Mouse (Mus musculus) left cerebral cortex, adult 2 months (tissue): ENCODE data around the gene Agr3. TPM values are rescaled to one million over a fixed set of nuclear protein-coding genes. Genes with fewer than 3 reads are reported as not detected.

Experiments
- DNase-seq, 2 experiments: peaks; one replicate each; pipeline ENCODE4 v3.0.0; 2021 to 2022; ENCODE audit warnings: low spot score in 2 of 2, mixed read lengths in 1 of 2; ENCODE audit errors: extremely low spot score in 1 of 2
- H3K27ac ChIP-seq: fragments of 200-600 bp; 2 replicates; pipeline ENCODE4 v1.8.1; 2022
- H3K4me3 ChIP-seq: fragments of 200-600 bp; 2 replicates; pipeline ENCODE4 v1.8.1; 2022
- CTCF ChIP-seq: fragments of 200-600 bp; IDR thresholded peaks from 2 replicates; pipeline ENCODE4 v1.8.1; 2022; ENCODE audit warnings: antibody characterized with exemption, mild to moderate bottlenecking, moderate library complexity
- intact Hi-C: fragments of 180-260 bp; cut with DNase I; formaldehyde crosslinking; loops from one replicate; pipeline ENCODE4 v1.15.1; 2025
- total RNA-seq, 2 experiments: library from RNA; stranded (reverse); gene quantifications; 2 replicates each; pipeline ENCODE4 v1.2.3; 2021

Agr3 gene
- total RNA-seq, 2 experiments from 2014 or later, result not detected

DNA sequence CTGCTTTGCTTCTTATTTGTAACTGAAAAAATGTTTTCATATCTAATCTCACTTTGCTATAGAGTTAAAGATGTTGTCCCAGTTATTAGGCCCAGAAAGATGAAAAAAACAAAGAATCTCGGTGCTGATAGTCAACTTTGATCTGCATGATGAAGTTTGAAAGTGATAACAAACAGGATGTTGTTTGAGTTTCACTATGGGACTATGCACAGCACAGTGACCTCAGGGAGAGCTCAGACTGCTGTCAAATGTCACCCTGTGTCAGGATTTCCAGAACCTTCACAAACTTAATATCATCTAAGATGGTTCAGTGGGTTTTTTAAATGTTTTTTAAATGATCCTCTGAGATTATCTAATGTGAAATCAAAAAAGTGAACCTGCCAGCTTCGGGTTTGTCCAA is 2.4 kb downstream of the Agr3 start:
- H3K4me3 ChIP-seq, result no peak overlapping the region
- H3K27ac ChIP-seq, result no peak overlapping the region
- no peak for DNase-seq
- TF ChIP-seq CTCF, result no peak
- intact Hi-C loops, result no loop called here

DNA sequence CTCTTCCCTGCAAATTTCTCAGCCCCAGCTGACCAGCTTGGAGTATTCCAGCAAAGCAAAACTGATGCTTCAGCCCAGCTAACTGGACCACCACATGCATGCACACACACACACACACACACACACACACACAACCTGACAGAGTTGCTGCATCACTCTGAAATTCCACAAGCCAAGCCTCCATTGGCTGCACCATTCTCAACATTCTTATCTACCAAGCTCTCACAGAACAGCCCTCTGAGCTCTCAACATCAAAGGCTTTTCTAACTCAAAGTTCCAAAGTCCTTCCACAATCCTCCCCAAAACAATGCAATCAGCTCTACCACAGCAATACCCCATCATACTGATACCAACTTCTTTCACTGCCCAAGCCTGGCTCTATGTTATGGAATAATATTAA is 7.4 kb downstream of the Agr3 start:
- H3K27ac ChIP-seq, result no peak overlapping the region
- intact Hi-C loops, result no loop called here
- no peak for TF ChIP-seq CTCF
- DNase-seq, result no peak
- H3K4me3 ChIP-seq, result no peak overlapping the region

DNA sequence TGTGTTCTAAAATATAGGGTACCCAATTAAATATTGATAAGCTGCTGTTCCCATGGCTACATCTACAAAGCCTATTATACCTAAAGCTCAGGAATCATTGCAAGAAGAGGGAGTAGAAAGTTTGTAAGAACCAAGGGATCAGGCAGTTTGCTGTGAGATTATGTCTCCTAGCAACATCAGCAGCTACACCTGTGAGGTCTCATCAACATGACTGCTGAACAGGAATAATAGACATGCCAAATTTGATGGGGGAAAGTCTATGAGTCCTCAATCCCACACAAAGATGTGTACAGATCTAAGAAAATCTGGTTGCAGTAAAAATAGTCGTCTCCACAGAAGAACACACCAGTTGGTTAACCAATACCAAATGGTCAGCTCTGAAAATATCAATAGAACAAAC is 26.3 kb downstream of the Agr3 start:
- H3K27ac ChIP-seq, result no peak overlapping the region
- TF ChIP-seq CTCF, result no peak
- H3K4me3 ChIP-seq, result no peak overlapping the region
- intact Hi-C loops, result no loop called here
- DNase-seq, result no peak

DNA sequence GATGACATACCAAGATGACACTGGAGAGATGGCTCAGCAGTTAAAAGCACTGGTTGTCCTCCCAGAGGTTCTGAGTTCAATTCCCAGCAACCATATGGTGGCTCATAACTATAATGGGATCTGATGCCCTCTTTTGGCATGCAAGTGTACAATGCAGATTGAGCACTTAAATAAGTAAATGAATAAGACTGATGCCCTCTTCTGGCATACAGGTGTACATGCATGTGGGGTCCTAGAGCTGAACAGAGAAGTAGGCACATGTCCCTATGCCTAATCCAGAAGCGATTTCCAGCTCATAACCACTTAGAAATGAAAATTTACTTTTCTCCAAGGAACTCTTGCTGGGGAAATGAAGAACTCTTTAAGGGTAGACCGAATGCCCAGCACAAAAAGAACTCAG is 31.8 kb downstream of the Agr3 start:
- TF ChIP-seq CTCF, result peak; percentile 42
- intact Hi-C loops, result no loop called here
- Histone ChIP-seq H3K27ac (no peak overlapping the region), H3K4me3 (no peak overlapping the region)
- no peak for DNase-seq

DNA sequence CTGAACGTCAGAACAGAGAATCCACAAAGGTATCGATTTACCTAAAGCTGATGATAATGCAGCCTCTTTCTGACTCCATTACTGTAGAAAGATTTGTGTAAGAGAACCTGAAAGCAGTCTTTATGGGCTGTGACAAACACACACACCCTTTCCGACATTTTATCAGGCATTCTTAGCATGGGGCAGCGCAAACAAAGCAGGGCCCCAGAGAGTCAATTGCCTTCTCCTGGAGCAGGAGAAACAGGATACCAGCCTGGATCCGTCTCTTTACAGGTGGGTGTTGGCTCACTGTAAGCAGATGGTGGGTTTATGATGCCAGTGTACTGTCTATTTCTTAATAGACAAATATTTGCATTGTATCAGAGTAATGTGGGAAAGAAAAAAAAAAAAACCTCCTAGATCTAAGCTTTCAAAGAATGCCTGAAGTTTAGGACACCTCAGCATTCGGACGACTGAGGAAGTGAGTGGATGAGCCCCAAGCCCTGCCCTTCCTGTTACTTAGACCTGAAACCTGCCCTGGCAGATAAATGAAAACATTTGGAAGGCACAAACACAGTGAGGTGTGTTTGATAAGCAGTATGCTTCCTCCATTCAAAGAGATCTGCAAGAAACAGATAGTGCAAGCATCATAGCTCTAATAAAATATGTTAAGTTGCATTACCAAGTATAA is 40.8 kb downstream of the Agr3 start:
- no peak overlapping the region for H3K27ac ChIP-seq
- intact Hi-C loops, result no loop called here
- no peak for TF ChIP-seq CTCF
- no peak overlapping the region for H3K4me3 ChIP-seq
- DNase-seq, result no peak

DNA sequence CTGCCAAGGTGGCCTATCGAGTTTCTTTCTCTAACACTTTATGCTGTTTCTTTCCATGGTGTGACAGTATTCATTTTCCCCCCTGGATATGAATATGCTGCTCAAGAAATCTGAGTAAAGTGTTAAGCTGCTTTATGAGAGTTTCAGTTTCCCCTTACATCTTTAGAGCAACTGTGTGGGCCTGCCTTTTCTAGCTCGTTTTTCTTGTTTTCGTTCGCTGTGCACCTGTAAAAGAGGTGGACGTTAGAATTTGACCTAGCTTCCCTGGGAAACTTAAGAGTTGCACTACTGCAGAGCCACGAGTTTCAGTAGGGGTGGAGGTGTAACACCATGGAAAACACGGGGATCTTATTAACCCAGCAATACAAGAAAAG is 41.3 kb downstream of the Agr3 start:
- DNase-seq, result no peak
- TF ChIP-seq CTCF, result no peak
- H3K4me3 ChIP-seq, result no peak overlapping the region
- intact Hi-C loops, result loop anchor here (1.0 kb wide), 1 partner anchor 7 kb away; no protein-coding TSS in a partner anchor
- H3K27ac ChIP-seq, result no peak overlapping the region

DNA sequence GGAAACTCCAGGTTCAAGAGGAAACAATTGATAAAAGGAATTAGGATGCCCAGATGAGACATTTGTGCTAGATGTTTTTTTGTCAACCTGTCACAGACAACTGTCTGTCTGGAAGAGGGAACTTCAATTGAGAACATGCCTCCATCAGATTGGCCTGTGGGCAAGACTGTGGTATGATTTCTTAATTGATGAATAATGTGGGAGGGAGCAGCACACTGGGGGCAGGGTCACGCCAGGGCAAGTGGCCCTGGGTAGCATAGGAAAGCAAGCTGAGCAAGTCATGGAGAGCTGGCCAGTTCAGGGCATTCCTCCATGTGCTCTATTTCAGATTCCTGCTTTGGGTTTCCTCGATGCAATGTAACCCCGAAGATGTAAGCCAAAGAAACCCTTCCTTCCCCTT is 50.5 kb downstream of the Agr3 start:
- H3K27ac ChIP-seq, result no peak overlapping the region
- TF ChIP-seq CTCF, result no peak
- H3K4me3 ChIP-seq, result no peak overlapping the region
- DNase-seq, result no peak
- intact Hi-C loops, result no loop called here

DNA sequence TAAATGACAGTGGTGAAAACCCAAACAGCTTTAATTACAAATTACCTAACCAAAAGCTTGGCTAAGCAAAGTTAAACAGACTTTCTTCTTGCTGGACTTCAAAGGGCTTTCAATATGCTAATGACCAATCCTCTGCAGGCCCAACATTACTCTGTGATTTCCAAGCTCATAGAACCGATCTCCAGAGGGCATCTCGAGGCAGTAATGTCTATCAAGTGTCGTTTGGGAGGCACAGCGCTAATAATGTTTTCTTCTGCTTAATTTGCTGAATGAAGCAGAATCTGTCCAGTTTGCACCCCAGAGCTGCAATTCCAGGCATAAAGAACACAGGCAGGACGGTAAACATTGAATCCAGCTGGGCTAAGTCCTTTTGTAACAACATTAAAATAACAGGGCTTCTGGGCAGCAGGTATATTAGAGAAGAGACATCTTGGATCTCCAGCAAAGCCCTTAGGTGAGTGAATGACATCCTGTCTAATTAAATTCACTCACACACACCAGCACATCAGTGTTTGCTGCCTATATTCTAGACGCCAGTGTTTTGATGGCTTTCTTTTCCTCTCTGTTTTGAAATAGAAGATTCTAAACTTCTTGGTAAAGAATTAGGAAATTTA is 52.3 kb downstream of the Agr3 start:
- no peak for DNase-seq
- intact Hi-C loops, result no loop called here
- Histone ChIP-seq H3K4me3 (no peak overlapping the region), H3K27ac (no peak overlapping the region)
- TF ChIP-seq CTCF, result no peak

DNA sequence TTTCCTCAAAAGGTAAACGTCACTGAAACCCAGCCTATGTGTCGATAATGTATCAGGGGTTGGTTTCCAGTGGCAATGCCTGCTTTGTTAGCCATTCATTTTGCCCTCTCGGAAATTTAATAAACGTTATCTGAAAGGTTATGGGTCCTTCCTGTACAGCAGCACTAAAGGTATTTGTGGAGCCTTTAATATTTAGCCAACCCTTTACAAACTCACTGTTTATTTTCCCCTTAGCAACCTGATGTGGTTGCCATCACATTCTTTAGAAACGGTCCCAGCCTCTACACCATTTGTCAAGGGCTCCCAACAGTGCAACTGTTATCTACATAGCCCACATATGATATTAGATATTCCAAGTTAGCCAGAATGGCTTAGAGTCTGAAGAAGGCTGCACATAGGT is 54.2 kb downstream of the Agr3 start:
- Histone ChIP-seq H3K4me3 (no peak overlapping the region), H3K27ac (no peak overlapping the region)
- intact Hi-C loops, result no loop called here
- no peak for DNase-seq
- TF ChIP-seq CTCF, result no peak

DNA sequence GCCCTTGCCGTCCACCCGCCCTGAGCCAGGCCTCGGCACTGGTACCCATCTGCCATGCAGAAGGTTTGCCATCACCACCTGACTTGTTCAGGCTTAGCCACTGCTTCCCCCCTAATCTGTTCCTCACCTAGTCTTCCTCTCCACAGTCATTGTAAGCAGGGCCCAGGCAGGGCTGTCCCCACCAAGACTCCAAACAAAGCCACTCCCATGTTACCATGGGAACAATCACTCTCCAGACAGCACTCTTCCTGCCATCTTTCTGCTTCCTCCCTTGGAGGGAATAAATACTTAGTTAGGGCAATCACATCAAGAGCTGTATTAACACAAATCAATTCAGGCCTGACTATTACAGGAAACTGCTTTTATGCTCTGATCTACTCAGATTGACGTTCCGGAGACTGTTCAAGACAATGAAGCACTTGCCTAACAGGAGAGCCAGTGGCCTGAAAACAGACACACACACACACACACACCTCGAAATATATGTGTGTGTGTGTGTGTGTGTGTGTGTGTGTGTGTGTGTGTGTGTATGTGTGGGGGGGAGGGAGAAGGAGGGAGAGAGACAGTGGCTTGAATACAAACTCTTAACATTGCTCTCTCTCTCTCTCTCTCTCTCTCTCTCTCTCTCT is 56.4 kb downstream of the Agr3 start:
- no peak for DNase-seq
- Histone ChIP-seq H3K4me3 (no peak overlapping the region), H3K27ac (no peak overlapping the region)
- intact Hi-C loops, result no loop called here
- no peak for TF ChIP-seq CTCF

DNA sequence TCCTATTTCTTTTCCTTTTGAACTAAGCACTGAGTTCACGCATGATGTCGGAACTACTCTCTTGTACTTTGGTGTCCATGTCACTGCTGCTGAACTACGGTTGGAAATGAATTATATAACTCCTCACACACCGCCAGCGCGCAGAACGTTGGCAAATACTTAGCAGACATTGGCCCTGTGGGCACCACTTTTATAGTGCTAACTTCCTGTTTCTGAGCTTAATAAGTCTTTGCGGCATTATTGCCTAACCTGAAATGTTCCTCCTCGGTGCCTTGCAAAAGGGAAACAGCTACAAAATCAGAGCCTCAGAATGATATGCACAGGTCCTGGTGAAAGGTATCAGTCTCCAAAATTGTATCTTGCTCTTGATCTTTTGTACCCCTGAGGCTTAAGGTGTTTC is 58.1 kb downstream of the Agr3 start:
- Histone ChIP-seq H3K27ac (no peak overlapping the region), H3K4me3 (no peak overlapping the region)
- no peak for TF ChIP-seq CTCF
- intact Hi-C loops, result no loop called here
- no peak for DNase-seq

DNA sequence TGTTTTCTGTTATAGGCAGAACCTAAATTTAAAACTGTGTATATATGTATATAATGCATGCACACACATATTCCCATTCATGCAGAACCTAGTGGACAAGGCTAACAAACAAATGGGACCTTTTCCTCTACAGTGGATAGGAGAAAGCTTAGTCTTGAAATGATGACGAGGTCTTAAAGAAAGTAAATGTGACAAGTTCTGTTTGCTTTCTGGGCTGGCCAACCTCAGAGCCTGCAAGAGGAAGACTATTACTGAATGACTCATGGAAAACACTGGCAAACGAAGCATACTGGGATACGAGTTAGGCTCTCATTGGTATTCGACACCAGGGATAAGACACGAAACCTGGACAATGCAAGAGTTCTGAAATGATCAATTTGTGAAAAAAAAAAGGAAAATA is 59.3 kb downstream of the Agr3 start:
- TF ChIP-seq CTCF, result no peak
- DNase-seq, result no peak
- Histone ChIP-seq H3K27ac (no peak overlapping the region), H3K4me3 (no peak overlapping the region)
- intact Hi-C loops, result no loop called here

DNA sequence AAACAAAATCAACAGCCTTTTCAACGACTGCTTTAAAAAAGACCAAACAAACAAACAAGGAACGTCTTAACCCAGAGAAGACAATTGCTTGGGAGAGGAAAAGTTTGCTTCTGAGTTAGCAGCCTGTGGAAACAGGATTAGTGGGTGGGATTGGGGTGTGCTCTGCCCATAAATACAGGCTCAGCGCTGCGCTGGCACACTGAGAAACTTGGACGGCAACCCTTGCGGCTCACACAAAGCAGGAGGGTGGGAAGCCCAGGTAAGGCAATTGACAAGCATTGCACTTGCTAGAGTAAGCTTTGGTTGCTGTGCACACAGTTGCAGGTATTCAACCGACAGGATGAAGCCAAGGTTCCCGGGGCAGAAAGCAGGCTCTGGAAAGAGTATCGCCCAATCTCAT is 67.3 kb downstream of the Agr3 start, which contains the start of gene Agr2:
TSS of gene Agr2 (plus strand) at position 197 of the 400 bp plus-strand sequence.
- intact Hi-C loops, result no loop called here

More for the DNA sequence above, 67.3 kb downstream of the Agr3 start, which contains the start of gene Agr2:
- no peak for TF ChIP-seq CTCF
- Histone ChIP-seq H3K27ac (no peak within 1 kb of the TSS), H3K4me3 (no peak within 1 kb of the TSS)
- DNase-seq, result no peak
